11 mouse cellular contexts compared by ENCODE assay signal in the genomic region with DNA sequence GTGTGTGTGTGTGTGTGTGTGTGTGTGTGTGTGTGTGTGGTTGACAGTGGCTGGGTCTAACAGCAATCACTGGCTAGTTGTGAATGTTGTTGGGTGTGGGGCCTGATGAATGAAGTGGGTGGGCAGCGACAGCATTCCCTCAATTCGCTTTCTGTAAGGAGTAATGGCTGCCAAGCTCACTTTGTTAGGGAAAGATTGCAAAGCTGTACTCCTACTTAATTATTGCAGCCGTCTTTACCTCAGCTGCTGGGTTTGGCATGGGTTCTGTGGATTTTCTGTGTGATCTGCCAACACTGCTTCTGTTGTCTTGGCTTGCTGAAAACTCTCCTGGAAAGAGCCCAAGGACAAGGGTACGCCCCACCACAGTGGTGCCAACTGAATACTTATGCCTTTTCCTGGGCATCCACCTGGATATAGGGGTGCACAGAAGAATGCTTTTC.
DNase-seq lines count a peak whose midpoint lies in the region; ATAC-seq lines count a peak whose summit lies in the region.
"Had no signal": no experiment of that assay in that cellular context is flagged by ENCODE, and none has a peak within 500 bp of the region (broad histone marks: within the 10 kb centered on the region; RNA-seq: fewer than 3 reads in every experiment).

No protein-coding gene starts in this region.

- no peaks in the 10 kb centered on the region for H3K27me3 ChIP-seq in hindbrain, embryonic 14.5 days (ENCODE audit: control insufficient read depth, insufficient read depth, low read length)

- WGBS in hindbrain, embryonic 14.5 days = 70% methylated on average over 4 of the region's 4 CpGs

- peak; percentile 65; the same call in 1 of the 2 replicates for ATAC-seq in cerebellum, adult (ENCODE audit: insufficient number of reproducible peaks, low FRiP score, low TSS enrichment)
- peak; percentile 92 for ATAC-seq in hindbrain, embryonic 14.5 days (ENCODE audit: low FRiP score)

- intact Hi-C loops in left cerebral cortex, postnatal 36 days (cut with DNase I) = no loop called here

- peak; percentile 28 for DNase-seq in adrenal gland, adult 2 months
- DNase-seq in adrenal gland, postnatal 4 days (ENCODE audit: low spot score in 2 of 2) = no peak
- peak; percentile 76 for DNase-seq in hindbrain, embryonic 14.5 days (ENCODE audit: low spot score)
- peak; percentile 22 to 33 for DNase-seq in left cerebral cortex, postnatal 36 days (ENCODE audit: low spot score in 2 of 2)
- no peak for DNase-seq in thymus, postnatal 4 days
- no peak for DNase-seq in urinary bladder, adult 18-20 months (ENCODE audit: low spot score in 2 of 2)
- DNase-seq in B cell, adult 2 months = no peak
- DNase-seq: thymus, adult 2 months had no signal

- H3K4me1 ChIP-seq in hindbrain, embryonic 14.5 days (replicated peaks; ENCODE audit: control insufficient read depth, insufficient read depth, low read length) = no peaks in the 10 kb centered on the region

- H3K9me3 ChIP-seq in hindbrain, embryonic 14.5 days (ENCODE audit: control insufficient read depth, low read length) = no peaks in the 10 kb centered on the region

- no peak overlapping the region for H3K4me3 ChIP-seq in hindbrain, embryonic 14.5 days (replicated peaks; ENCODE audit: low read length)
- H3K4me3 ChIP-seq: erythroblast, embryonic 14.5 days had no signal

- H3K36me3 ChIP-seq in hindbrain, embryonic 14.5 days (replicated peaks; ENCODE audit: control insufficient read depth, insufficient read depth) = no peaks in the 10 kb centered on the region

- no peak overlapping the region for H3K27ac ChIP-seq in hindbrain, embryonic 14.5 days
- H3K27ac ChIP-seq: kidney, postnatal 0 days had no signal

- H3K4me2 ChIP-seq in hindbrain, embryonic 14.5 days (replicated peaks) = no peak overlapping the region

- no peak overlapping the region for H3K9ac ChIP-seq in hindbrain, embryonic 14.5 days

Comparison
In these comparisons a context has a peak if more than half of its experiments do, and no peak if none do; other contexts are left out.
1. DNase-seq: peak in adrenal gland, adult 2 months (single experiment), hindbrain, embryonic 14.5 days (single experiment) and left cerebral cortex, postnatal 36 days (2 of 2); none in adrenal gland, postnatal 4 days (0 of 2), thymus, postnatal 4 days (single experiment), urinary bladder, adult 18-20 months (0 of 2) and B cell, adult 2 months (0 of 2).